Mouse (Mus musculus) CD8-positive naive resting alpha-beta T cell, adult 2 months (primary cell): ENCODE measurements around the gene Aimp2.

Source experiments
- DNase-seq, 2 experiments: peaks; one replicate each; pipeline ENCODE4 v3.0.0; 2022; ENCODE audit warnings: low read depth in 2 of 2, low spot score in 2 of 2

Aimp2 gene

GRCm38 (mm10) chr5:143903813-143904212, 5.8 kb downstream of the Aimp2 start:
- DNase-seq = no peak

GRCm38 (mm10) chr5:143902111-143902510, 7.5 kb downstream of the Aimp2 start:
- DNase-seq = no peak

- no peak for DNase-seq
Measured at GRCm38 (mm10) chr5:143897635-143898330, 11.9 kb downstream of the Aimp2 start, which contains the start of gene Ankrd61. Ankrd61 (minus strand) TSS chr5:143897685.

- DNase-seq = no peak
Measured at GRCm38 (mm10) chr5:143893396-143893795, 16.3 kb downstream of the Aimp2 start.

GRCm38 (mm10) chr5:143892255-143892886, 17.3 kb downstream of the Aimp2 start:
- DNase-seq = no peak

- DNase-seq = no peak
Measured at GRCm38 (mm10) chr5:143890741-143891140, 18.9 kb downstream of the Aimp2 start.

- no peak for DNase-seq
Measured at GRCm38 (mm10) chr5:143885274-143885673, 24.4 kb downstream of the Aimp2 start.

- no peak for DNase-seq
Measured at GRCm38 (mm10) chr5:143874571-143874970, 35.1 kb downstream of the Aimp2 start.

- no peak for DNase-seq
Measured at GRCm38 (mm10) chr5:143871547-143872169, 38.0 kb downstream of the Aimp2 start.
